ENCODE assay signal across 19 mouse cellular contexts in the genomic region with DNA sequence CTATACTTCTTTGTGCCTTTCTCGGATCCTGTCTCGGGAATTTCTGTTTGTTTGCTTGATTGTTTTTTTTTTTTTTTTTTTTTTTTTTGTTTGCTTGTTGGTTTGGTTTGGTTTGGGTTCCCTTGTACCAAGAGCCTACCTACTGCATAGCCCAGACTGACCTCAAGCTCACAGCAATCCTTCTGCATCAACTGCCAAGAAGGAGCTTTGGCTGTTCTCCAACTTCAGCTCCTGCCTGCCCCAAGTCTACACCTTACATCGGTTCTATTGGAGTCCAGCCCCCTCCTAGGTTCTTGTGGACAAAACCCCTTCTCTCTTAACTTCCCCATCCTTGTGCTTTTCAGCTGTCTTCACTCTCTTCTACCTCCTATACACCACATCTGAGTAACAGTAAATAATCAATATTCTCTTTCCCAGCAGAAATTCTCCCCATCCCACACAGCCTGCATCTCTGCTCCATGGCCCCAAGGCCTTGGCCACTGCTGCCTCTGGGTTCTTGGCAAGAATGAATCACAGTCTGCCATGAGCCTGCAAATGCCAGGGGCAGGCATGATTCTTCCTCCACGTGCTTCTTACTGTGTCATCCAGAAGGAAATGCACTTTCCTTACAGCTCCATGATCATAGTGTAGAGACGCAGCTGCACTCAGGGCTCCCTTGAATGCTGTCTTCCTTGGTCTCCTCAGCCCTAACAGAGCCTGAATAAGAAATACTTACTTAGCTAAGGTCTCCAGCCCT. TPM values are rescaled to one million over a fixed set of nuclear protein-coding genes. Genes with fewer than 3 reads are reported as not detected.
DNase-seq lines count a peak whose midpoint lies in the region; ATAC-seq lines count a peak whose summit lies in the region.
"Had no signal": no experiment of that assay in that cellular context is flagged by ENCODE, and none has a peak within 500 bp of the region (broad histone marks: within the 10 kb centered on the region; RNA-seq: fewer than 3 reads in every experiment).

No protein-coding gene starts in this region.

- no peak overlapping the region for H3K27ac ChIP-seq in kidney, embryonic 16.5 days (ENCODE audit: low read length)
- H3K27ac ChIP-seq: heart, embryonic 13.5 days; limb, embryonic 12.5 days; liver, embryonic 15.5 days had no signal

- WGBS in kidney, embryonic 16.5 days, result 67% methylated on average over 5 of the region's 5 CpGs

- no peaks in the 10 kb centered on the region for H3K9me3 ChIP-seq in kidney, embryonic 16.5 days (ENCODE audit: low read length)
- H3K9me3 ChIP-seq: heart, embryonic 13.5 days; limb, embryonic 12.5 days; liver, embryonic 15.5 days had no signal

- H3K4me3 ChIP-seq in kidney, embryonic 16.5 days (ENCODE audit: low read length), result no peak overlapping the region
- H3K4me3 ChIP-seq: erythroblast, embryonic 14.5 days; heart, embryonic 13.5 days; limb, embryonic 12.5 days; liver, embryonic 15.5 days had no signal

- no peak for DNase-seq in kidney, adult 18-20 months
- peak; percentile 50 for DNase-seq in adrenal gland, postnatal 10 days
- DNase-seq in cerebellum, adult 8-10 months, result peak; percentile 33
- DNase-seq in fibroblast of lung, adult 2 months (ENCODE audit: low read depth), result peak; percentile 23
- DNase-seq in thymus, postnatal 14 days, result no peak
- DNase-seq in right cerebral cortex, adult 18-20 months, result no peak
- no peak for DNase-seq in spleen, adult 18-20 months
- DNase-seq: gastrocnemius, postnatal 25 days; heart, postnatal 4 days; kidney, postnatal 14 days; lung, postnatal 14 days had no signal

- H3K4me2 ChIP-seq in kidney, embryonic 16.5 days (replicated peaks; ENCODE audit: low read depth, low read length), result no peak overlapping the region
- H3K4me2 ChIP-seq: heart, embryonic 13.5 days; limb, embryonic 12.5 days; liver, embryonic 15.5 days had no signal

- H3K4me1 ChIP-seq in kidney, embryonic 16.5 days (ENCODE audit: insufficient read depth, low read length), result peaks cover 12% of the 10 kb centered on the region; the same call in 1 of the 2 replicates
- H3K4me1 ChIP-seq: liver, embryonic 15.5 days had no signal

- no peaks in the 10 kb centered on the region for H3K36me3 ChIP-seq in kidney, embryonic 16.5 days (ENCODE audit: insufficient read depth, low read length)
- H3K36me3 ChIP-seq: heart, embryonic 13.5 days; limb, embryonic 12.5 days; liver, embryonic 15.5 days had no signal

- no peak overlapping the region for H3K9ac ChIP-seq in kidney, embryonic 16.5 days (replicated peaks; ENCODE audit: low read length)
- H3K9ac ChIP-seq: heart, embryonic 13.5 days; limb, embryonic 12.5 days; liver, embryonic 15.5 days had no signal

- 0 out of 2 replicates have a peak, but pooled peaks have one; percentile 19 for ATAC-seq in kidney, embryonic 16.5 days (ENCODE audit: low FRiP score, low TSS enrichment)
- ATAC-seq: inflammation-experienced regulatory T-cells, adult 6 months had no signal

- H3K27me3 ChIP-seq in kidney, embryonic 16.5 days (ENCODE audit: insufficient read depth, low read length), result no peaks in the 10 kb centered on the region
- H3K27me3 ChIP-seq: heart, embryonic 13.5 days; limb, embryonic 12.5 days; liver, embryonic 15.5 days had no signal

RNA-seq across cellular contexts. Expression of gene Glrb, which starts 18.5 kb away (rescaled TPM):
- 6.7 and 7.0 TPM in 2 replicates for polyA plus RNA-seq in kidney, embryonic 16.5 days (2015; fragmentation: Nextera tagmentation; extraction: Ambion mirVana)
- total RNA-seq in adrenal gland, postnatal 10 days (2021), result 1 to 10 TPM; 7.9 to 9.9 TPM
- total RNA-seq: megakaryocyte-erythroid progenitor cell, adult 5-6 weeks; monocyte, adult 5-6 weeks had no signal
- polyA plus RNA-seq: erythroblast, embryonic 14.5 days; inflammation-experienced regulatory T-cells, adult 6 months had no signal

Comparison
In these comparisons a context has a peak if more than half of its experiments do, and no peak if none do; other contexts are left out.
1. DNase-seq: peak in adrenal gland, postnatal 10 days (single experiment), cerebellum, adult 8-10 months (single experiment) and fibroblast of lung, adult 2 months (single experiment); none in kidney, adult 18-20 months (single experiment), thymus, postnatal 14 days (single experiment), right cerebral cortex, adult 18-20 months (single experiment) and spleen, adult 18-20 months (0 of 2).